ENCODE assay signal across 8 mouse cellular contexts in the genomic region with DNA sequence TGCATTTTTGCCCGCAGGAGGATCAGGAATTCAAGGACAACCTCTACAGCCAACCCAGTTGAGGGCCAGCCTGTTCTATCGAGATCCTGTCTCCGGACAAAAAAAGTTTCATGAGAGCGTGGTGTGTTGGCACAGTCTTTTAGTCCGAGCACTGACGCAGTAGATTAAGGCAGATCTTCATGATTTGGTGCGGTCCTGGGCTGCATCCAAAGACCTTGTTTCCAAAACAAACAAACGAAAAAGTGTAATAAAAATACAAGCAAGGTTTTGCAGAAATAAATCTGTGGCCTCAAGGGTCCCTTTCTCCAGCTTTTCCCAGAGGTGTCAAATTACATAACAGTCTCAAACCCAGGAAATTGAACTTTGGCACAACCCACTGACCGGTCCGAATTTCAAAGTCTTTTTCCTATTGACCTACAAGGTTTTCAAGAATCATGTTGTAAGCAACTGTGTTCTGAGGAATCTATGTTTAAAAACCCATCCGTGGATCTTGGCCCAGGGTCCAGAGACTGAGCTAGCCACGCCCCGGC. TPM values are rescaled to one million over a fixed set of nuclear protein-coding genes. Genes with fewer than 3 reads are reported as not detected.
DNase-seq lines count a peak whose midpoint lies in the region; ATAC-seq and TF ChIP-seq lines count a peak whose summit lies in the region.

No protein-coding gene starts in this region.

- H3K4me2 ChIP-seq in heart, embryonic 13.5 days: peak overlapping the region; percentile 98
- H3K4me2 ChIP-seq in hindbrain, embryonic 12.5 days (replicated peaks): peak overlapping the region; percentile 45
- peak overlapping the region; percentile 84 for H3K4me2 ChIP-seq in liver, postnatal 0 days (ENCODE audit: low read depth, low read length)

- peaks cover 63% of the 10 kb centered on the region for H3K4me1 ChIP-seq in heart, embryonic 13.5 days
- H3K4me1 ChIP-seq in hindbrain, embryonic 12.5 days: peaks cover 46% of the 10 kb centered on the region
- H3K4me1 ChIP-seq in liver, postnatal 0 days (ENCODE audit: insufficient read depth): peaks cover 31% of the 10 kb centered on the region

- H3K9ac ChIP-seq in heart, embryonic 13.5 days: peak overlapping the region; percentile 57
- H3K9ac ChIP-seq in hindbrain, embryonic 12.5 days: peak overlapping the region; percentile 38; the same call in 1 of the 2 replicates
- peak overlapping the region; percentile 51 for H3K9ac ChIP-seq in liver, postnatal 0 days (replicated peaks)

- intact Hi-C loops in heart, postnatal 36 days (cut with DNase I): loop anchor here (2.0 to 5.0 kb wide), 2 partner anchors 39 to 175 kb away; a partner anchor contains a TSS

- 4% methylated on average over 13 of the region's 13 CpGs for WGBS in heart, embryonic 13.5 days
- WGBS in hindbrain, embryonic 12.5 days: 10% methylated on average over 13 of the region's 13 CpGs
- WGBS in liver, postnatal 0 days (ENCODE audit: insufficient replicate concordance): 11% methylated on average over 13 of the region's 13 CpGs

- H3K27ac ChIP-seq in heart, embryonic 13.5 days (replicated peaks): peak overlapping the region; percentile 93
- peak overlapping the region; percentile 97 for H3K27ac ChIP-seq in hindbrain, embryonic 12.5 days
- peak overlapping the region; percentile 93 for H3K27ac ChIP-seq in liver, postnatal 0 days (ENCODE audit: low read depth)

- no peak for TF ChIP-seq CTCF in liver, postnatal 0 days (IDR thresholded peaks at IDR 0.05; ENCODE audit: low read depth)

- peaks cover 39% of the 10 kb centered on the region for H3K36me3 ChIP-seq in heart, embryonic 13.5 days
- H3K36me3 ChIP-seq in hindbrain, embryonic 12.5 days: peaks cover 37% of the 10 kb centered on the region
- H3K36me3 ChIP-seq in liver, postnatal 0 days (replicated peaks; ENCODE audit: insufficient read depth, low read length): peaks cover 34% of the 10 kb centered on the region

- no peak for DNase-seq in heart, postnatal 36 days
- peak; percentile 79 for DNase-seq in adrenal gland, postnatal 14 days
- no peak for DNase-seq in liver, postnatal 0 days
- no peak for DNase-seq in cerebellum, postnatal 4 days (ENCODE audit: low spot score in 2 of 2)
- DNase-seq in embryo, embryonic 10 days (ENCODE audit: low spot score): no peak

- peak overlapping the region; percentile 95 for H3K4me3 ChIP-seq in heart, embryonic 13.5 days
- peak overlapping the region; percentile 98 for H3K4me3 ChIP-seq in hindbrain, embryonic 12.5 days
- H3K4me3 ChIP-seq in liver, postnatal 0 days (ENCODE audit: low read depth, low read length): peak overlapping the region; percentile 82

- ATAC-seq in heart, embryonic 13.5 days (ENCODE audit: extremely low read depth, insufficient number of reproducible peaks, low FRiP score, low TSS enrichment): peak; percentile 6; the same call in 1 of the 2 replicates
- ATAC-seq in hindbrain, embryonic 12.5 days (ENCODE audit: low FRiP score): peak; percentile 7
- no peak for ATAC-seq in liver, postnatal 0 days
- no peak for ATAC-seq in frontal cortex, adult (ENCODE audit: low TSS enrichment)

- H3K9me3 ChIP-seq in heart, embryonic 13.5 days: no peaks in the 10 kb centered on the region
- H3K9me3 ChIP-seq in hindbrain, embryonic 12.5 days (replicated peaks): no peaks in the 10 kb centered on the region
- no peaks in the 10 kb centered on the region for H3K9me3 ChIP-seq in liver, postnatal 0 days (ENCODE audit: low read length)

- no peak for TF ChIP-seq EP300 in liver, postnatal 0 days (IDR thresholded peaks at IDR 0.05; ENCODE audit: low read depth)

- H3K27me3 ChIP-seq in heart, embryonic 13.5 days (replicated peaks): no peaks in the 10 kb centered on the region
- H3K27me3 ChIP-seq in hindbrain, embryonic 12.5 days: no peaks in the 10 kb centered on the region
- H3K27me3 ChIP-seq in liver, postnatal 0 days (ENCODE audit: insufficient read depth, low read length): no peaks in the 10 kb centered on the region

RNA-seq across cellular contexts. Expression of a gene that starts 0.4 kb away (rescaled TPM):
- 393 and 411 TPM in 2 replicates for polyA plus RNA-seq in heart, embryonic 13.5 days (2015; fragmentation: Nextera tagmentation; extraction: Ambion mirVana)
- 1,000 to 10,000 TPM; 1,005 to 1,085 TPM for total RNA-seq in heart, postnatal 36 days (2021)
- total RNA-seq in adrenal gland, postnatal 14 days (2021): 1,390 and 1,511 TPM in 2 replicates
- polyA plus RNA-seq in hindbrain, embryonic 12.5 days (2016; fragmentation: Nextera tagmentation; extraction: Ambion mirVana): 539 TPM in 2 replicates
- 310 and 313 TPM in 2 replicates for polyA plus RNA-seq in liver, postnatal 0 days (2015; fragmentation: Nextera tagmentation; extraction: Ambion mirVana)

RNA-seq across cellular contexts. Expression of a gene that starts 6.8 kb away (rescaled TPM):
- polyA plus RNA-seq in heart, embryonic 13.5 days (2015; fragmentation: Nextera tagmentation; extraction: Ambion mirVana): 41.5 and 42.4 TPM in 2 replicates
- 10 to 100 TPM; 31.0 to 31.3 TPM for total RNA-seq in heart, postnatal 36 days (2021)
- 58.3 and 62.2 TPM in 2 replicates for total RNA-seq in adrenal gland, postnatal 14 days (2021)
- 86.4 and 94.5 TPM in 2 replicates for polyA plus RNA-seq in hindbrain, embryonic 12.5 days (2016; fragmentation: Nextera tagmentation; extraction: Ambion mirVana)
- 15.3 and 17.2 TPM in 2 replicates for polyA plus RNA-seq in liver, postnatal 0 days (2015; fragmentation: Nextera tagmentation; extraction: Ambion mirVana)

RNA-seq across cellular contexts. Expression of a gene that starts 7.6 kb away (rescaled TPM):
- polyA plus RNA-seq in heart, embryonic 13.5 days (2015; fragmentation: Nextera tagmentation; extraction: Ambion mirVana): 0.27 TPM in 1 of 2 replicates, not detected in the other
- total RNA-seq in heart, postnatal 36 days (2021): not detected
- total RNA-seq in adrenal gland, postnatal 14 days (2021): not detected in 2 replicates
- polyA plus RNA-seq in hindbrain, embryonic 12.5 days (2016; fragmentation: Nextera tagmentation; extraction: Ambion mirVana): not detected in 2 replicates
- not detected in 2 replicates for polyA plus RNA-seq in liver, postnatal 0 days (2015; fragmentation: Nextera tagmentation; extraction: Ambion mirVana)

RNA-seq across cellular contexts. Expression of a gene that starts 8.3 kb away (rescaled TPM):
- polyA plus RNA-seq in heart, embryonic 13.5 days (2015; fragmentation: Nextera tagmentation; extraction: Ambion mirVana): 35.7 and 40.3 TPM in 2 replicates
- total RNA-seq in heart, postnatal 36 days (2021): 10 to 100 TPM; 14.0 to 17.1 TPM
- 27.3 and 28.3 TPM in 2 replicates for total RNA-seq in adrenal gland, postnatal 14 days (2021)
- polyA plus RNA-seq in hindbrain, embryonic 12.5 days (2016; fragmentation: Nextera tagmentation; extraction: Ambion mirVana): 56.7 and 59.2 TPM in 2 replicates
- 14.6 and 16.1 TPM in 2 replicates for polyA plus RNA-seq in liver, postnatal 0 days (2015; fragmentation: Nextera tagmentation; extraction: Ambion mirVana)

RNA-seq across cellular contexts. Expression of a gene that starts 25.9 kb away (rescaled TPM):
- polyA plus RNA-seq in heart, embryonic 13.5 days (2015; fragmentation: Nextera tagmentation; extraction: Ambion mirVana): 5.2 and 6.1 TPM in 2 replicates
- 1 to 10 TPM; 7.8 to 7.9 TPM for total RNA-seq in heart, postnatal 36 days (2021)
- not detected in 2 replicates for total RNA-seq in adrenal gland, postnatal 14 days (2021)
- not detected in 2 replicates for polyA plus RNA-seq in hindbrain, embryonic 12.5 days (2016; fragmentation: Nextera tagmentation; extraction: Ambion mirVana)
- polyA plus RNA-seq in liver, postnatal 0 days (2015; fragmentation: Nextera tagmentation; extraction: Ambion mirVana): not detected in 2 replicates

Comparison
In these comparisons a context has a peak if more than half of its experiments do, and no peak if none do; other contexts are left out.
1. ATAC-seq: peak in heart, embryonic 13.5 days (single experiment) and hindbrain, embryonic 12.5 days (single experiment); none in liver, postnatal 0 days (single experiment) and frontal cortex, adult (single experiment).
2. H3K4me2 ChIP-seq: peak in every context shown above with its lines; median percentile 98 in heart, embryonic 13.5 days; 84 in liver, postnatal 0 days; 45 in hindbrain, embryonic 12.5 days.
3. Peak in every context shown above with its lines, with median percentiles within 50 percentile points of each other: H3K27ac ChIP-seq, H3K4me3 ChIP-seq and H3K9ac ChIP-seq.